18 mouse cellular contexts compared by ENCODE assay signal in the genomic region with DNA sequence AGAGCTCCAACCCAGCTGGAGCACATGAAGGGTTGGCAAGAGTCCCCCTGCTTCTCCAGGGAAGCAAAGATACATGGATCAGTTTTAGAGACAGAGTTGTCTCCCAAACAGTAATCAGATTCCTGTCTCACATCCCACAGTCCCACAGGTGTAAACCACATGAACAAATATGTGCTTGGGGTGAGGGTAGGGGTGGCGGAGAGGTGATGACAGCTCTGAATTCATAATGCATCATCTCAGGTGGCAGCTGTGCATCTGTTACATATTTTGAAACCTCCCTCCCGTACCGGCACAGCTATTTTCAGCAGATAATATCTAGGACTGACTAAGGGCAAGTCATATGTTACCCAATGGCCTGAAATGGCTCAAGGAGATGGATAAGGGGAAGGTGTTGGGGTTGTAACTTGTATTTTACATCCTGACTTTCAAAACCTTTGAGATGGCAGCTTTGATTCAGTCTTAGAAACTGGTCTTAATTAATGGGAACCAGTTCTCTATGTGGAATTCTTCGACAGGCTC.
"Had no signal": no experiment of that assay in that cellular context is flagged by ENCODE, and none has a peak within 500 bp of the region (broad histone marks: within the 10 kb centered on the region; RNA-seq: fewer than 3 reads in every experiment).

No protein-coding gene starts in this region.

- H3K27ac ChIP-seq: kidney, postnatal 0 days; layer of hippocampus, adult 2 months; left cerebral cortex, adult 2 months; liver, embryonic 13.5 days; midbrain, embryonic 10.5 days; neural tube, embryonic 15.5 days; stomach, embryonic 15.5 days had no signal

- H3K36me3 ChIP-seq: liver, embryonic 13.5 days; midbrain, embryonic 10.5 days; neural tube, embryonic 15.5 days; stomach, embryonic 15.5 days had no signal

- H3K9ac ChIP-seq: liver, embryonic 13.5 days; neural tube, embryonic 15.5 days; stomach, embryonic 15.5 days had no signal

- H3K9me3 ChIP-seq: liver, embryonic 13.5 days; midbrain, embryonic 10.5 days; neural tube, embryonic 15.5 days; stomach, embryonic 15.5 days had no signal

- DNase-seq: kidney, adult 9 months; kidney, postnatal 36 days; liver; liver, embryonic 13.5 days; lung, adult 18-20 months; midbrain, embryonic 14.5 days; right cerebral cortex, adult 18-20 months; right cerebral cortex, postnatal 25 days; spleen, adult 18-20 months; thymus, adult 2 months; thymus, postnatal 25 days had no signal

- H3K27me3 ChIP-seq: liver, embryonic 13.5 days; neural tube, embryonic 15.5 days; stomach, embryonic 15.5 days had no signal

- H3K4me2 ChIP-seq: liver, embryonic 13.5 days; neural tube, embryonic 15.5 days; stomach, embryonic 15.5 days had no signal

- H3K4me3 ChIP-seq: layer of hippocampus, adult 2 months; left cerebral cortex, adult 2 months; liver, embryonic 13.5 days; midbrain, embryonic 10.5 days; myocyte; neural tube, embryonic 15.5 days; stomach, embryonic 15.5 days had no signal

- H3K4me1 ChIP-seq: liver, embryonic 13.5 days; midbrain, embryonic 10.5 days; neural tube, embryonic 15.5 days; stomach, embryonic 15.5 days had no signal
